Mouse (Mus musculus) cerebellum, adult 11-12 months (tissue): ENCODE measurements around the gene Fgfr2.
A peak's percentile ranks its signal among the peaks of the same experiment; 100 is the strongest.
"Not testable (repeated sequence)": the region's sequence is repeated elsewhere in the genome, so short reads cannot be mapped to it uniquely, and the experiment has no call there.

Experiments used
- DNase-seq: peaks from one replicate; pipeline ENCODE4 v3.0.0; 2022

Gene Fgfr2

GRCm38 (mm10) chr7:131456714-131457113 is 1666.4 kb downstream of the Fgfr2 start:
- no peak for DNase-seq

GRCm38 (mm10) chr7:131437051-131437450 is 1686.1 kb downstream of the Fgfr2 start:
- DNase-seq = no peak

GRCm38 (mm10) chr7:131434276-131434675 is 1688.9 kb downstream of the Fgfr2 start:
- DNase-seq = no peak

GRCm38 (mm10) chr7:131432244-131432643 is 1690.9 kb downstream of the Fgfr2 start:
- no peak for DNase-seq

GRCm38 (mm10) chr7:131427331-131427730 is 1695.8 kb downstream of the Fgfr2 start:
- DNase-seq = no peak

- no peak for DNase-seq
Measured at GRCm38 (mm10) chr7:131424912-131425311, 1698.2 kb downstream of the Fgfr2 start.

GRCm38 (mm10) chr7:131417605-131418004 is 1705.5 kb downstream of the Fgfr2 start:
- no peak for DNase-seq

- DNase-seq = not testable (repeated sequence)
Measured at GRCm38 (mm10) chr7:131416742-131417141, 1706.4 kb downstream of the Fgfr2 start.

GRCm38 (mm10) chr7:131411941-131412270 is 1711.2 kb downstream of the Fgfr2 start:
- no peak for DNase-seq

- DNase-seq = peak; percentile 35
Measured at GRCm38 (mm10) chr7:131411221-131411940, 1711.8 kb downstream of the Fgfr2 start.

- DNase-seq = peak; percentile 97
Measured at GRCm38 (mm10) chr7:131410416-131411058, 1712.6 kb downstream of the Fgfr2 start, which contains the start of the genes Ikzf5 and Acadsb. Ikzf5 (minus strand) TSS chr7:131410521. Acadsb (plus strand) TSS chr7:131410601.

GRCm38 (mm10) chr7:131409988-131410385 is 1713.2 kb downstream of the Fgfr2 start:
- DNase-seq = no peak

GRCm38 (mm10) chr7:131409321-131409987 is 1713.7 kb downstream of the Fgfr2 start:
- DNase-seq = no peak

GRCm38 (mm10) chr7:131391761-131392160 is 1731.4 kb downstream of the Fgfr2 start:
- not testable (repeated sequence) for DNase-seq

GRCm38 (mm10) chr7:131371880-131372651 is 1751.1 kb downstream of the Fgfr2 start:
- DNase-seq = no peak

- no peak for DNase-seq
Measured at GRCm38 (mm10) chr7:131371470-131371860, 1751.7 kb downstream of the Fgfr2 start.

GRCm38 (mm10) chr7:131370648-131371469 is 1752.3 kb downstream of the Fgfr2 start, which contains the start of gene Pstk:
Pstk (plus strand) TSS chr7:131371141.
- peak; percentile 92 for DNase-seq

- DNase-seq = no peak
Measured at GRCm38 (mm10) chr7:131364131-131364530, 1759.0 kb downstream of the Fgfr2 start.

- peak; percentile 97 for DNase-seq
Measured at GRCm38 (mm10) chr7:131362615-131363300, 1760.4 kb downstream of the Fgfr2 start, which contains the start of gene 2310057M21Rik. 2310057M21Rik (minus strand) TSS chr7:131362759.

GRCm38 (mm10) chr7:131362269-131362614 is 1760.9 kb downstream of the Fgfr2 start:
- DNase-seq = no peak

- DNase-seq = no peak
Measured at GRCm38 (mm10) chr7:131356105-131356504, 1767.0 kb downstream of the Fgfr2 start.
